Mouse (Mus musculus) bone marrow, adult 2 months (tissue): Measurements from ENCODE around the gene Wdtc1. TPM values are rescaled to one million over a fixed set of nuclear protein-coding genes. Genes with fewer than 3 reads are reported as not detected.

Source experiments
- H3K27ac ChIP-seq: fragments of 200-500 bp; 2 replicates; pipeline ENCODE4 v1.5.1; 2012; ENCODE audit warnings: low read depth, mild to moderate bottlenecking, control low read depth, inconsistent platforms, low read length; ENCODE audit not compliant: control insufficient read depth, poor library complexity, insufficient read depth
- H3K4me1 ChIP-seq: fragments of 200-500 bp; 2 replicates; pipeline ENCODE4 v1.6.1; 2011; ENCODE audit warnings: low read length; ENCODE audit not compliant: control insufficient read depth, insufficient read depth
- H3K4me3 ChIP-seq: fragments of 200-500 bp; replicated peaks from 2 replicates; pipeline ENCODE3; 2011; ENCODE audit warnings: mild to moderate bottlenecking, low read depth, low read length, control low read depth; ENCODE audit not compliant: control insufficient read depth
- CTCF ChIP-seq: fragments of 200-500 bp; IDR thresholded peaks from 2 replicates; pipeline ENCODE4 v1.5.1; 2011; ENCODE audit warnings: low read length, control low read depth; ENCODE audit not compliant: control insufficient read depth, insufficient read depth
- POLR2A ChIP-seq: fragments of 200-500 bp; IDR thresholded peaks from 2 replicates; pipeline ENCODE4 v1.6.1; 2011; ENCODE audit warnings: low read depth, mild to moderate bottlenecking, control low read depth, low read length, borderline replicate concordance; ENCODE audit not compliant: control insufficient read depth
- WGBS: fragments of 180-500 bp; shearing (Covaris S2); methylation state at CpG from one replicate; pipeline ENCODE4 v1.1.7; 2018; 5-methylcytosine and 5-hydroxymethylcytosine counted together
- polyA plus RNA-seq: library from polyadenylated mRNA; stranded (reverse); fragments of >200 nt; gene quantifications from 2 replicates; pipeline ENCODE4 v1.2.4, GENCODE M21; 2011; ENCODE audit warnings: low replicate concordance; ENCODE audit not compliant: missing spikeins, insufficient read depth, insufficient read length

Wdtc1 gene
- polyA plus RNA-seq, 1 experiment: 14.6 TPM

- H3K27ac ChIP-seq: no peak overlapping the region
- H3K4me1 ChIP-seq: no peaks in the 10 kb centered on the region
- TF ChIP-seq CTCF (no peak), POLR2A (no peak)
- WGBS: 91% methylated on average over 5 of the region's 5 CpGs
- no peak overlapping the region for H3K4me3 ChIP-seq
Measured at GRCm38 (mm10) chr4:133315991-133316390, 37.3 kb downstream of the Wdtc1 start.

- Histone ChIP-seq H3K27ac (no peak overlapping the region), H3K4me3 (no peak overlapping the region), H3K4me1 (no peaks in the 10 kb centered on the region)
- no peak for TF ChIP-seq CTCF
- TF ChIP-seq POLR2A: no peak
- WGBS: 78% methylated on average over 8 of the region's 8 CpGs
Measured at GRCm38 (mm10) chr4:133314896-133315295, 38.4 kb downstream of the Wdtc1 start.

- 0% methylated on average over 3 of the region's 3 CpGs for WGBS
- no peaks in the 10 kb centered on the region for H3K4me1 ChIP-seq
- H3K27ac ChIP-seq: no peak overlapping the region
- TF ChIP-seq CTCF (peak; percentile 96), POLR2A (no peak)
- no peak overlapping the region for H3K4me3 ChIP-seq
Measured at GRCm38 (mm10) chr4:133309948-133310347, 43.3 kb downstream of the Wdtc1 start.

GRCm38 (mm10) chr4:133307331-133307730 lies 46.0 kb downstream of the Wdtc1 start:
- no peak overlapping the region for H3K27ac ChIP-seq
- TF ChIP-seq CTCF: peak; percentile 73
- no peak for TF ChIP-seq POLR2A
- H3K4me1 ChIP-seq: no peaks in the 10 kb centered on the region
- H3K4me3 ChIP-seq: no peak overlapping the region
- WGBS: 66% methylated on average over 3 of the region's 3 CpGs

- H3K27ac ChIP-seq: no peak overlapping the region
- 87% methylated on average over 7 of the region's 7 CpGs for WGBS
- H3K4me3 ChIP-seq: no peak overlapping the region
- H3K4me1 ChIP-seq: no peaks in the 10 kb centered on the region
- no peak for TF ChIP-seq CTCF
- TF ChIP-seq POLR2A: no peak
Measured at GRCm38 (mm10) chr4:133305825-133306224, 47.5 kb downstream of the Wdtc1 start.

DNA sequence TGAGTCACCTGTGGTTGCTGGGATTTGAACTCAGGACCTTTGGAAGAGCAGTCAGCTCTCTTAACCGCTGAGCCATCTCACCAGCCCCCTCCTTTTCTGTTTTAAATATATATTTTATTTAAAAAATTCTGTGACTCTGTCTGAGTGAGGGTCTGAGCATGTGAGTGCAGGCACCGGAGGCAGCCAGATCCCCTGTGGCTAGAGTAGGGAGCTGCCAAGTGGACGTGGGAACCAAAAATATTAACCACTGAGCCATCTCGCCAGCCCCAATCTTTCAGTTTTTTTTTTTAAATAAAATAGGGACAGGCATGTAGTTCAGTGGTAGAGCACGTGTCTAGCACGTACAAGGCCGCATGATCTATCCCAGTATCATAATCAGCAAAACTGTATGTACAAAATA lies 48.5 kb downstream of the Wdtc1 start:
- Histone ChIP-seq H3K27ac (no peak overlapping the region), H3K4me1 (no peaks in the 10 kb centered on the region), H3K4me3 (no peak overlapping the region)
- 92% methylated on average over 7 of the region's 7 CpGs for WGBS
- TF ChIP-seq CTCF (no peak), POLR2A (no peak)

DNA sequence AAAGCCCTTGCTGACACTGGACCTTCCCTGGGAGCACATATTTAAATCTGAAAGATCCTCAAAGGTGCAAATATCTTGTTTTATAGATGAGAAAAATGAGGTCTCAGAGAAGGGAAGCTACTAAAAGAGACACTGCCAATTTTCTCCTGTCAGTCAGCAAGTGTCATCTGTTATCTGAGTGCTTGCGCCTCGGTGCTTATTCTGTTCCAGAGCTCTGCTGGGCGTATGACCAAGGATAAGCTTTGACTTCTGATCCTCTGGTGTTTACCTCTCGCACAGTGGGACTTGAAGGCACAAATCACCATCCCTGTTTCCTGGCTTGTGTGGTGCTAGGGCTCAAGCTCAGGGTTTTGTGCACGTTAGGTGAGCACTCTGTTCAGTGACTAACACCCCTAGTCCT lies 50.6 kb downstream of the Wdtc1 start:
- H3K4me1 ChIP-seq: no peaks in the 10 kb centered on the region
- WGBS: 76% methylated on average over 5 of the region's 5 CpGs
- TF ChIP-seq CTCF (no peak), POLR2A (no peak)
- H3K4me3 ChIP-seq: no peak overlapping the region
- H3K27ac ChIP-seq: no peak overlapping the region

- Histone ChIP-seq H3K4me3 (no peak overlapping the region), H3K4me1 (no peaks in the 10 kb centered on the region), H3K27ac (no peak overlapping the region)
- 30% methylated on average over 4 of the region's 4 CpGs for WGBS
- TF ChIP-seq CTCF: peak; percentile 82
- TF ChIP-seq POLR2A: no peak
Measured at GRCm38 (mm10) chr4:133301802-133302201, 51.5 kb downstream of the Wdtc1 start.

DNA sequence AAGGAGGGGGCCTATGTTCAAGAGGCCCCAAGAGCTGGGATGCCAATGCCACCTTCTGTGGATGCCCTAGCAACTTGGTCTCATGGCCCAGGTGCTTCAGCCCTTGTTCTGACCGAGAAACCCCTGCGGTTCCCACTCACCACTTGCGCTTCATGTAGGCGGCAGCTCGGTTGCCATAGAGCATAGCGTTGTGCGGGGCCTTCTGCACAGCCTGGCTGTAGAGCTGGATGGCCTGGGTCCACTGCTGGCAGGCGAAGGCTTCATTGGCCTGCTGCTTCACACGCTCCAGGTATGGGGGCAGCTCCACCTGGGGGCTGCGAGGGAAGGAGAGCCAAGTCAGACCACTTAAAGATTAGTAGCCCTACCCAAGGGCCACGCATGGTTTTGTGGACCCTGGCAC lies 52.9 kb downstream of the Wdtc1 start:
- no peak overlapping the region for H3K27ac ChIP-seq
- TF ChIP-seq POLR2A: no peak
- 91% methylated on average over 11 of the region's 11 CpGs for WGBS
- H3K4me3 ChIP-seq: no peak overlapping the region
- H3K4me1 ChIP-seq: no peaks in the 10 kb centered on the region
